Mouse (Mus musculus): ENCODE data around the gene Tceal9. TPM values are rescaled to one million over a fixed set of nuclear protein-coding genes. Genes with fewer than 3 reads are reported as not detected.
"Not testable (repeated sequence)": the region's sequence is repeated elsewhere in the genome, so short reads cannot be mapped to it uniquely, and the experiment has no call there.

Tceal9 gene
- total and polyA plus RNA-seq, 2 experiments: 3.9 to 32.4 TPM

DNA sequence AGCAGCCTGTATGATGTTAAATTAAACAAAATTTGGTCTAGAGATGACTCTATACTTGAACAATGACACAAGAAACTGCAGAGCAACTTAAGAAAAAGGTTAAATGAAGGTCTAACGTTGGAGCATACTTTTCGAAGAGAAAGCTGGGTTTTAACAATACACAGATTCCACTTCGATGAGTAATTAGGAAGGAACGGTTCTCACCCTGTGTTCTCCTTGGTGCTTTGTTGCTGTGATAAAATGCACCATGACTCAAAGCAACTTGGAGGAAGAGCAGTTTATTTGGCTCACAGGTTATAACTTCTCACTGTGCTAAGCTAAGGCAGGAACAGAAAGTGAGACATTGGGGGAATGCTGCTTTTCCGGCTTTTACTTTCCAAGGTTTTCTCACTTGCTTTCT, 22.8 kb downstream of the Tceal9 start:
- Histone ChIP-seq H3K27ac (replicated peaks; ENCODE audit: insufficient read depth, low read depth, low read length) (no peak overlapping the region), H3K79me2 (ENCODE audit: control insufficient read depth, insufficient read depth, low read length) (no peaks in the 10 kb centered on the region), H3K27me3 (ENCODE audit: control insufficient read depth, insufficient read depth, low read length) (no peaks in the 10 kb centered on the region), H3K9ac (ENCODE audit: low read depth, low read length) (no peak overlapping the region), H3K4me1 (ENCODE audit: control insufficient read depth, insufficient read depth, low read length) (no peaks in the 10 kb centered on the region), H3K4me3 (ENCODE audit: insufficient read depth, low read depth, low read length) (no peak overlapping the region), H3K36me3 (ENCODE audit: control insufficient read depth, insufficient read depth, low read length) (no peaks in the 10 kb centered on the region)
- TF ChIP-seq POLR2A (IDR thresholded peaks at IDR 0.05; ENCODE audit: extremely low read depth, insufficient read depth, low read length) (no peak), CTCF (IDR thresholded peaks at IDR 0.05; ENCODE audit: low read depth, low read length) (no peak)
- 84% methylated on average over 5 of the region's 5 CpGs for WGBS
- no peak for DNase-seq (ENCODE audit: extremely low read depth, low read depth, low spot score)

DNA sequence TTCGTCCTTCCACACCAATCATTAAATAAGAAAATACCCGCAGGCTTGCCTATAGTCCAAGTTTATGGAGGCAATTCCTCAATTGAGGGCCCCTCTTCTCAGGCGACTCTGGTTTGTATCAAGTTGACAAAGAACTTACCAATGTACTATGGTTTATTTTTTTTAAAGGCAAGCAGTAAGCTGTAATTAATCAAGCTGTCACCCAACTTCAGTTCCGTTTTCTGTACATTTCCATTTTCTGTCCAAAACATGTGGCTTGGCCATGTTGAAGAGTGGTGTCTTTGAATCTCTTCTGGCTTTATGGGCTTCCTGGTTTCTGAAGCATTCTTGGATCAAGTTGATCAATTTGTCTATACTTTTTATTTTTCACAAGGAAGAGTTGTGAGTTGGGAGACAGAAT, 23.3 kb downstream of the Tceal9 start:
- DNase-seq (ENCODE audit: extremely low read depth, low read depth, low spot score): no peak
- WGBS: 81% methylated on average over 4 of the region's 4 CpGs
- no peaks in the 10 kb centered on the region for H3K4me1 ChIP-seq (ENCODE audit: control insufficient read depth, insufficient read depth, low read length)
- H3K4me3 ChIP-seq (ENCODE audit: insufficient read depth, low read depth, low read length): no peak overlapping the region
- no peaks in the 10 kb centered on the region for H3K27me3 ChIP-seq (ENCODE audit: control insufficient read depth, insufficient read depth, low read length)
- H3K36me3 ChIP-seq (ENCODE audit: control insufficient read depth, insufficient read depth, low read length): no peaks in the 10 kb centered on the region
- H3K27ac ChIP-seq (replicated peaks; ENCODE audit: insufficient read depth, low read depth, low read length): no peak overlapping the region
- TF ChIP-seq CTCF (IDR thresholded peaks at IDR 0.05; ENCODE audit: low read depth, low read length) (no peak), POLR2A (IDR thresholded peaks at IDR 0.05; ENCODE audit: extremely low read depth, insufficient read depth, low read length) (no peak)
- no peak overlapping the region for H3K9ac ChIP-seq (ENCODE audit: low read depth, low read length)
- H3K79me2 ChIP-seq (ENCODE audit: control insufficient read depth, insufficient read depth, low read length): no peaks in the 10 kb centered on the region

DNA sequence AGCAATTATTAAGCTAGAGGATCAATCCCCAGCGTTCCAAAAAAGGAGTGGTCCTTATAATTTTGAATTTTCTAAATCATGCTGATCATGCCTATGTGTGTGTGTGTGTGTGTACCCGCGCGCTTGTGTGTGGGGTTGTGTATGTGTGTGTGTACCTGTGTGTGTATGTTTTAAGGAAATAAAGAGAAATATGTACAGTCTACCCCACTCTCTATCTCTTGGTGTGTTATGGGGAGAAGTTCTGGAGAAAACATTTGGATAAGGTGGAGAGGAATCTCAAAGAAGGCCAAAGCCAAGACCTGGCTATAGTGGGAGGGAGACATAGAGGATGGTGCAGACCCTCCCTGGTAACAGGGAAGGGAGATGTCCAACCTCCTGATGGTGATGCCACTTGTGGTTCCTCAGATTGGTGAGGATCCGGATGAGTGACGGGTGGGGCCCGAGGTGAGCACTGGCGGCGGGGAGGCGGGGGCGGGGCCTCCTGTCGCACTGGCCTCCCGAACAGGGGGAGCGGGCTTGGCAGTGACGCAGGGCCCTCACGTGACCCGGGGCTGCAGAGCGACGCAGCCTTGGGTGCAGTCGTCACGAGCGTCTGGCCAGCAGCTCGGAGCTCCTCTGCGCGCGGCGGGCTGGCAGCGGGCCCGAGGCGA, 25.0 kb downstream of the Tceal9 start, which contains the start of gene Bex3:
Gene Bex3, plus strand, starts transcription at position 511 of the 650 bp plus-strand sequence.
- H3K4me3 ChIP-seq (ENCODE audit: insufficient read depth, low read depth, low read length): peak within 1 kb of the TSS; percentile 44; the same call in 1 of the 2 replicates
- H3K27me3 ChIP-seq (ENCODE audit: control insufficient read depth, insufficient read depth, low read length); H3K9ac ChIP-seq (ENCODE audit: low read depth, low read length); H3K79me2 ChIP-seq (ENCODE audit: control insufficient read depth, insufficient read depth, low read length); H3K4me1 ChIP-seq (ENCODE audit: control insufficient read depth, insufficient read depth, low read length); H3K27ac ChIP-seq (replicated peaks; ENCODE audit: insufficient read depth, low read depth, low read length); DNase-seq (ENCODE audit: extremely low read depth, low read depth, low spot score); H3K36me3 ChIP-seq (ENCODE audit: control insufficient read depth, insufficient read depth, low read length): not testable (repeated sequence)
- 47% methylated on average over 4 of the region's 30 CpGs for WGBS

DNA sequence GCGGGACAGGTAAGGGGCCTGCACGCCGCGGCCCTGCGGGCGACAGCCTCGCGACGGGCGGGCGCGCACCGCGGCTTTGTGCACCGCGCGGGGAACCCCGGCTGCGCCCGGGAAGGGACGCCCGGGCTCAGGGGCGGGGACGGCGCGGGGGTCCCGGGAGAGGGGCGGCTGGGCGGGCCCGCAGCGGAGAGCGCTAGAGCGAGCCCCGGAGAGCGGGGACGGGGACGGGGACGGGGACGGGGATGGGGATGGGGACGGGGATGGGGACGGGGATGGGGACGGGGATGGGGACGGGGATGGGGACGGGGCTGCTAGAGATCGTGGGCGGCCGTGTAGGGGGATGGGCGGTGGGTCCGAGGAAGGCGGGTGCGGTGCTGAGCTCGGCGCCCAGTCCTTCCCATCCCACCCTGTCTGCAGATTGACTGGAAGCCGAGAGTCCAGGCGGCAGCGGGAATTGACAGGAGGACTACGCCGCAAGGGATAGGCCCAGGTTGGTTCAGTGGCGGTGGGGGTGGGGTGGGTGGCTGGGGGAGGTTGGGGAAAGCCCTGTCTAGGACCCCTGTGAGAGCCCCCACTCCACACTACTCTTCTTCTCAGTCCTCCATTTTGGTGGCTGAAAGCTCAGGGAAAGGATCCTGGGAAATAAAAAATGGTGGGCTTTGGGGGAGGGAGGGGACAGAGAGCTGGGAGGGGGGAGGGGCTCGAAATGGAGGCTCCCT, 25.7 kb downstream of the Tceal9 start:
- H3K9ac ChIP-seq (ENCODE audit: low read depth, low read length); H3K79me2 ChIP-seq (ENCODE audit: control insufficient read depth, insufficient read depth, low read length); H3K27me3 ChIP-seq (ENCODE audit: control insufficient read depth, insufficient read depth, low read length); H3K4me1 ChIP-seq (ENCODE audit: control insufficient read depth, insufficient read depth, low read length); H3K36me3 ChIP-seq (ENCODE audit: control insufficient read depth, insufficient read depth, low read length); H3K27ac ChIP-seq (replicated peaks; ENCODE audit: insufficient read depth, low read depth, low read length); DNase-seq (ENCODE audit: extremely low read depth, low read depth, low spot score): not testable (repeated sequence)
- 0% methylated on average over 1 of the region's 60 CpGs for WGBS
- H3K4me3 ChIP-seq (ENCODE audit: insufficient read depth, low read depth, low read length): peak overlapping the region; percentile 44; the same call in 1 of the 2 replicates

DNA sequence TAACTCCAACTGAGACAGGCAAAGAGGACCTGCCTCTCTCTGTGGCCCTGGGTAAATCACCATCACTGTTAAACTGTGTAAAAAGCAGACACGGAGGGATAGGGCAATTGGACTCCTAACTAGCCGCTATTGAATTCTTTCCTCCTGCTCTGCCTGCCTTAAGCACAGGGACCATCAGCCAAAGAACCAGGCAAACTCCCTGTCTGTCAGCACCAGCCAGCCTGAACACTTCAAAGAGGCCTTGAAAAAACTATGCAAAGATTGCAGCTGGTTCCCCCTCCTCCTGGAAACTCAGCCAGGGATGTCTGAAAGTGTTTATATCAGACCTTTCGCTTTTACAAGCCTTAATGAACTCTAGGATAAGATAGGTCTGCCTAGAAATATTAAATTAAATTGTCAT, 29.7 kb downstream of the Tceal9 start:
- no peaks in the 10 kb centered on the region for H3K36me3 ChIP-seq (ENCODE audit: control insufficient read depth, insufficient read depth, low read length)
- H3K27me3 ChIP-seq (ENCODE audit: control insufficient read depth, insufficient read depth, low read length): no peaks in the 10 kb centered on the region
- TF ChIP-seq CTCF (IDR thresholded peaks at IDR 0.05; ENCODE audit: low read depth, low read length) (no peak), POLR2A (IDR thresholded peaks at IDR 0.05; ENCODE audit: extremely low read depth, insufficient read depth, low read length) (no peak)
- no peak overlapping the region for H3K9ac ChIP-seq (ENCODE audit: low read depth, low read length)
- 43% methylated on average over 3 of the region's 3 CpGs for WGBS
- no peak overlapping the region for H3K27ac ChIP-seq (replicated peaks; ENCODE audit: insufficient read depth, low read depth, low read length)
- no peak for DNase-seq (ENCODE audit: extremely low read depth, low read depth, low spot score)
- no peaks in the 10 kb centered on the region for H3K79me2 ChIP-seq (ENCODE audit: control insufficient read depth, insufficient read depth, low read length)
- no peak overlapping the region for H3K4me3 ChIP-seq (ENCODE audit: insufficient read depth, low read depth, low read length)
- H3K4me1 ChIP-seq (ENCODE audit: control insufficient read depth, insufficient read depth, low read length): no peaks in the 10 kb centered on the region

DNA sequence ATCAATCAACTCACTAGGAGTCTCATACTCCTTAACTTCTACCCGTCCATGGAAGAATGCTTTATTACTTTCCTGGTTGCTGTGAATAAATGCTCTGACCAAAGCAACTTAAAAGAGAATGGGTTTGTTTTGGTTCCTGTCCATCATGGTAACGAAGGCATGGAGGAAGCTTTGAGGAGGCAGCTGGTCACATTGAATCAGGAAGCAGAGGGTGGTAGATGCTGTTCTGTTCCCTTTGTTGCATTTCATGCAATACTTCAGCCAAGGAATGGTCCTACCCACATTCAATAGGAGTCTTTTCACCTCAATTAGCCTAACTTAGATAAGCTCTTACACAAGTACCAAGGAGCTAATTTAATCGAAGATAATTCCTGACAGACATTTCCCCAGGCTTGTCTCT, 30.5 kb downstream of the Tceal9 start:
- Histone ChIP-seq H3K27me3 (ENCODE audit: control insufficient read depth, insufficient read depth, low read length) (no peaks in the 10 kb centered on the region), H3K4me3 (ENCODE audit: insufficient read depth, low read depth, low read length) (no peak overlapping the region), H3K27ac (replicated peaks; ENCODE audit: insufficient read depth, low read depth, low read length) (no peak overlapping the region), H3K9ac (ENCODE audit: low read depth, low read length) (no peak overlapping the region), H3K79me2 (ENCODE audit: control insufficient read depth, insufficient read depth, low read length) (no peaks in the 10 kb centered on the region), H3K36me3 (ENCODE audit: control insufficient read depth, insufficient read depth, low read length) (no peaks in the 10 kb centered on the region), H3K4me1 (ENCODE audit: control insufficient read depth, insufficient read depth, low read length) (no peaks in the 10 kb centered on the region)
- 68% methylated on average over 3 of the region's 3 CpGs for WGBS
- DNase-seq (ENCODE audit: extremely low read depth, low read depth, low spot score): no peak
- TF ChIP-seq POLR2A (IDR thresholded peaks at IDR 0.05; ENCODE audit: extremely low read depth, insufficient read depth, low read length): no peak
